Mouse (Mus musculus) heart, postnatal 36 days (tissue): ENCODE data around the gene Eya4. TPM values are rescaled to one million over a fixed set of nuclear protein-coding genes. Genes with fewer than 3 reads are reported as not detected.
A peak's percentile ranks its signal among the peaks of the same experiment; 100 is the strongest.

Experiments used
- DNase-seq, 2 experiments: peaks; one replicate each; pipeline ENCODE4 v3.0.0; 2021 to 2022
- intact Hi-C: fragments of 180-260 bp; cut with DNase I; formaldehyde crosslinking; loops from one replicate; pipeline ENCODE4 v1.15.1; 2025
- total RNA-seq, 2 experiments: library from RNA; stranded (reverse); gene quantifications; 2 replicates each; pipeline ENCODE4 v1.2.3; 2021

Eya4 gene
- under 1 TPM; 0.19 to 0.25 TPM for total RNA-seq

DNA sequence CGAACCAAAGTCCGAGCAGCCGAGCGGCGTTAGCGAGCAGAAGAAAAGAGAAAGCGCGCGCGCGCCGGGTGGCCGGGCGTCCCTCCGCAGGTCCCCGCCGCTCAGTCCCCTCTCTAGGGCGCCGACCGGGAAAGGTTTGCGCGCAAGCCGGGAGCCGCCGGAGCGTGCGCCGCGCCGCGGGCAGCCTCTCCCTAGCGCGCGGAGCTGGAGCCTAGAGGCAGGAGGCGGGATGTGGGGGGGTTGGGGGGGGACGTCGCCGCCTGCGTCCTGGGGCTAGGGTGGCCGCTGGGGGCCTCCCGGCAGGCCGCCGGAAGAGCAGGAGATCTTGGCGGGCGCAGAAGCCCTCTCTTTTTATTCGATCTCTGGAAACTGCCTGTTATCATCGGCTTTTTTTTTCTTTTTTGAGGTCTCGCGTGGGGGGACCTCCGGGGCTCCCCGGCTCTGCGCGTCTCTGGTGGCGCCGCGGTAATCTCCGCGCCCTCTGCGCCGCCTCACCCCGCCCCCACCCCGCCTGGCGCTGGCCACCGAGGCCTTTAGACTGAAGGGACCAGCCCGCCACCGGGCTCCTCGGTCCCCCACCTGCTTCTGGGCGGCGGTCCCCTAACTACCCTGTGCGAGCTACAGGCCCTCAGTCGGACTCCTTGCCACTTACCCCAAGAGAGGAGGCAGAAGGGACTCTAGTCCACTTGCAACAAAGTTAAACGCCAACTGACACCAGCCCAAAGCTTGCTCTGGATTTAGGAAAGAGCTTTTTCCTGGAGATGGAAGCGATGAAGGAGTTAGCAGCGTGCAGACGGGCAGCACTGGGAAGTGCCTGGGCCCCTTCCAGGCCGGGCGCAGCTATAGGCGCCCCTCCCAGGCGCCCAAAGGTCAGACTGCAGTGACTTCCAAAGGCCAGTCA lies at the start of gene Eya4:
Gene Eya4, minus strand, starts transcription at position 776 of the 901 bp plus-strand sequence.
- DNase-seq, result peak; percentile 4 to 26
- intact Hi-C loops, result no loop called here

DNA sequence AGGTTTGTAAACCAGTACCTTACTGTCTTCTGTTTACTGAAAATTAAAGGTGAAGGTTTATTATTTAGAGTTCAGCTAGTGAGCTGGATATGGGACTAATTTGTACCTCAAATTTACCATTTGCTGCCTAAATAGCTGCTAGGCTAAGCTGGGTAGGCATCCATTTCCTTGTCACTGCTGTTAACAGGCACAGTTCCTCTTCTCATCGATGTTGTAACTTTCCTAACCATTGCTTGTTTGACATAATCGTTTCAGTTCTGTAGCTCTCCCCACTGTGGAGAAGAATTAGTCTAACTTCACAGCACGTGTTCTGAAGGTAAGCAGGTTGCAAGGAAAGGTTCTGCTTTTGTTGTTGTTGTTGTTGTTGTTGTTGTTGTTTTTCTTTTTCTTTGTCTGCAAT lies 44.8 kb upstream of the Eya4 start:
- intact Hi-C loops, result no loop called here
- DNase-seq, result no peak

DNA sequence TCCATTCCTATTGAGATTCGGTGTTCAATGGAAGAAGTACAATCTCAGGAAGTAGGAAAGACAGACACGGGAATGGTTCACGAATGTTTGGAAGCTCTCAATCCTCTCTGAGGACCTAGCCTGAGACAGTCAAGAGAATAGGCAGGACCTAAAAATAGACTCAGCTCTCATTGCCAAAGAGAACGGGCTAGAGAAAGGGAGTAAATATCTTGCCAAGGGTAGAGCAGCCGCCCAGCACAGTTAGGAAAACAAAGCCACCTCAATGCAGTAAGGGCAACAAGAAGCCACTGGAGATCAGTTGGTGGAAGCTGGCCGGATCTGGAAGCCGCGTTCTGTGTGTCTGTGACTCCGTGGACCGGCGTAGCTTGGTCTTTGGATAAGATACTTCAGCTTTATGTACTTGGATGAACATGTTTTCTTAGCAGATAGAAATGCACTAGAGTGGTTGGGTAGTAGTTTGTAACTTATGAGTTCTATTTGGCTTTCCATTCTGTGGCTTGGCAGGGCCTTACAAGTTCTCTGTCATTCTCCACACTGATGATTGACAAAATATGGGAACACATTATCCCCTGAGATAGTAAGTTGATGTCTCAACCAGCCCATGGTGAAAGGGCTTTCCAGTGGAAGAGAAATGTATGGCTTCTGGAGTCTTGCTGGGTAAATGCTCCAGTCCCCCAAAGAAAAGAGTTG lies 44.1 kb upstream of the Eya4 start:
- intact Hi-C loops, result no loop called here
- peak; percentile 4 to 26 for DNase-seq

GRCm38 (mm10) chr10:23394152-23394551 lies 43.6 kb upstream of the Eya4 start:
- intact Hi-C loops, result no loop called here
- no peak for DNase-seq

DNA sequence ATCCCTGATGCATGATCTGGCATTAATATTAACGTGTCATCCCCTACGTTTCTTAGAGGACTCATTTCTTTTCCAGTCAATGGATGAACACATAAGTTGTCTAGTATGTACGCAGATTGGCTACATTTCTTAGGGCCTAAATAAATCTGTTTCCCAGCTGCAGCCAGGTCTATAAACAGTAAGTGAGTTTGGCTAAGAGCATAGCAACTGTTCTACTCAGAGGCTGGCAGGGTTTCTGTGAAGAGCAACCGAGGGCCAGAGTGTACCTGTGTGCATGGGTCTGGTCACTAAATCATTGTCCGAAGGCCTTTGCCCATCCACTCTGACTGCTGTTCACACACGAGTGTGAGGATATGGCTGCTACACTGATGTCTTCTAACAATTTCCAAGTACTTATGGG lies 13.3 kb upstream of the Eya4 start:
- intact Hi-C loops, result no loop called here
- no peak for DNase-seq

GRCm38 (mm10) chr10:23349392-23350010 lies 1.1 kb downstream of the Eya4 start:
- intact Hi-C loops, result no loop called here
- DNase-seq, result peak; percentile 7 to 27

GRCm38 (mm10) chr10:23348893-23349391 lies 1.6 kb downstream of the Eya4 start:
- DNase-seq, result peak in 1 of 2 experiments; percentile 3
- intact Hi-C loops, result no loop called here

DNA sequence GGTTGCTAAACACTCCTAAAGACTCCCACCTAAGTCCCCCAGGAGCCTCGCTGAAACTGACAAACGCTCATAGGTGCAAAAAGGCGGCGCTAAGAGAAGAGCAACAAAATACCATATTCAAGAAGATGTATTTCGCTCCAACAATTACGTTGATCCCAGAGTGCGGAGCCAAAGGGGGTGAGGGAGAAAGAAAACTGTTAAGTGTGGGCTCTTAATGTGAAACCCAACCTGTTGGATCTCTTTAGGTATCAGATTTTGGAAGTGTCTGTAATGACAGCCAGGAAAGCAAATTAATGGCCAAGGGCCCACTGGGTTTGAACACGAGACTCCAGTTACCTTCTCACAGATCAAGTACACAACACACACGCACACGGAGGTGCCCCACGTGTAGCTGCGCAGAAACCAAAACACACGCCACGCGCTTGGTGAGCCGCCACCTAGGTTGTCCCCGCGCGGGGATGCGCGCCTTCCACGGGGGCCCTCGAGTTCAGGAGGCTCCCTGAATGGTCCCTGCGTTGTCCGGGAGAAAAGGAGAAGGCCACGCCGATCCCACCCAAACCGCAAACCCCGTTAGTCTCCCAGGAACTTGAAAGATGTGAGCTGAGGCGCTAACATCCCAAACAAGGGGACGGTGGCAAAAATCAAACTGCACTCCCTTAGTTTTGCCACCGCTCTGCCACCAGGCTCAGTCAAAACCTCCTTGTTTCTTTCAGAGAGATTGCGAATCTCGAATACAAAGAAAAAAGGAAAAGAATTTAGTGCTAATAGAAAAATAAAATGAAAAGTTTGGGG lies 2.3 kb downstream of the Eya4 start:
- intact Hi-C loops, result no loop called here
- peak in 1 of 2 experiments; percentile 2 for DNase-seq

DNA sequence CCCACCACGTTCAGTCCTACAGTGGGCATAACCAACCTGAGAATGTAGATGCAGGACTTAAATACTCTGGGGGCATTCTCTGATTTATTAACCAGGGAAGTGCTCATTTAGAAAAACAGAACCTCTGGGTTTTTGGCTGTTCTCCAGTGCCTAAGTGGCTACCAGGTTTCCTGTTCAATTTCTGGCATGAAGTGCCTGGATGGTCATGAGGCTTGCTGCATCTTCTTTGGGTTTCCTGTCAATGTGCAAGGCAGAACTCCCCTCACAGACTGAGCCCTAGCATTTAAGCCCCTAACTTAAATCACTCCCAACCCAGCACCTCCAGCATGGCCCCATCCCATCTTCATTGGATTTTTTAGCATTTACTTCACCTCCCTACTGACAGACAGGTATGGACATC lies 13.3 kb downstream of the Eya4 start:
- intact Hi-C loops, result no loop called here

GRCm38 (mm10) chr10:23332768-23333167 lies 17.8 kb downstream of the Eya4 start:
- intact Hi-C loops, result no loop called here
- no peak for DNase-seq

More for the DNA sequence above, 13.3 kb downstream of the Eya4 start:
- no peak for DNase-seq

- intact Hi-C loops, result no loop called here
- DNase-seq, result no peak
Measured at GRCm38 (mm10) chr10:23327651-23328050, 22.9 kb downstream of the Eya4 start.

DNA sequence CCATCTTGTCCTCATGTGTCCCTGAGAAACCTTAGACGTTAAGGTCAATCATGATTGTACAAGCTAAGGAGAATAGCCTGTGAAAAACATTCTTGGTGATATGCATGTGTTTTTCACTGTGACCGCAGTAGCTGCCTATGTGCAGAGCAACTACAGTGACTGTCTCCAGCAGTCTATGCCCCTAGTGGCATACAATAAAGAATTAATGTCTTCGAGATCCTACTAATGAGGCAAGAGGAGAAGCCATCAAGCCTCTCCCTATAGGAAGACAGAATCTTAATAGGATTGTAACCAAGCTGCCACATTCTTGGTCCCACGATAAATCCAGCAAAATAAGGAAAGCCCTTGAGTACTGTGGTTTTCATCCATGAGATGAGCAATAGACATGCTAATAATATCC lies 28.3 kb downstream of the Eya4 start:
- DNase-seq, result no peak
- intact Hi-C loops, result no loop called here

DNA sequence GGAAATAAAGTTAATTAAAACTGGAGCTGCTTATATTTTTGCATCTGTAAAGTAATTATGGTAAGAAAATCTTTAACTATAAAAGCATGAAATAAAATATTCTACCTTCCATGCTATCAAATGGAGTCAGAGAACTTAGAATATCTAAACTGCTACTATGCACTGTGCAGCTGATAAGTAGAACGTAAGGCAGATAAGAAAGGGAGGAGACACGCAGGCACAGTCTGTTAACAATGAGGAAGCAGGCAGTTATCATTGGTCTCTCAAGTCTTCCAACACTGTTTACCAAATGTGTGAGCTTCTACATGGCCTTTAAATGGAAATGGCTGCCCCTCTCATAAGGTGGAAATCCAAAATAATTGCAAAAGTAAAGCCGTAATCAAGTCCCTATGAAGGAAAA lies 55.0 kb downstream of the Eya4 start:
- intact Hi-C loops, result no loop called here
- no peak for DNase-seq

- no peak for DNase-seq
- intact Hi-C loops, result no loop called here
Measured at GRCm38 (mm10) chr10:23292495-23292894, 58.1 kb downstream of the Eya4 start.

DNA sequence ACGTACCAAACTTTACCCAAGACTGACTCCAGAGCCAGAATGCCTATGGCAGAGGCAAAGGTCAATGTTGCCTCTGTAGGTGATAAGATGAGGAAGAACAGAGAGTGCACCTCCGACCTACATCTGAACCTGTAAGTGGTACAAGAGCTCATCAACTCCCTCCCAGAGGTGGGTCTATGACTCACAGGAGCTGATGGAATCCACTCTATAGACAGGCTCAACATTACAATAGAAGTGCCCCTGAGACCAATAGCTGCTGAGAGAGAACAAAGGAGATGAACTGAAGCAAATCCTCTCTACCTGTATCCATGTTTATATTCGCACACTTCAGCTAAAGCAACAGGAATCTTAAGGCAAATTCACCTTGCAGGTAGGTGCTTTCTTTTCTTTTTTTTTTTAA lies 73.2 kb downstream of the Eya4 start:
- intact Hi-C loops, result no loop called here
- no peak for DNase-seq

- intact Hi-C loops, result no loop called here
- no peak for DNase-seq
Measured at GRCm38 (mm10) chr10:23271050-23271621, 79.5 kb downstream of the Eya4 start.

- DNase-seq, result no peak
- intact Hi-C loops, result no loop called here
Measured at GRCm38 (mm10) chr10:23270502-23270901, 80.1 kb downstream of the Eya4 start.

GRCm38 (mm10) chr10:23252180-23252579 lies 98.4 kb downstream of the Eya4 start:
- intact Hi-C loops, result no loop called here
- no peak for DNase-seq

DNA sequence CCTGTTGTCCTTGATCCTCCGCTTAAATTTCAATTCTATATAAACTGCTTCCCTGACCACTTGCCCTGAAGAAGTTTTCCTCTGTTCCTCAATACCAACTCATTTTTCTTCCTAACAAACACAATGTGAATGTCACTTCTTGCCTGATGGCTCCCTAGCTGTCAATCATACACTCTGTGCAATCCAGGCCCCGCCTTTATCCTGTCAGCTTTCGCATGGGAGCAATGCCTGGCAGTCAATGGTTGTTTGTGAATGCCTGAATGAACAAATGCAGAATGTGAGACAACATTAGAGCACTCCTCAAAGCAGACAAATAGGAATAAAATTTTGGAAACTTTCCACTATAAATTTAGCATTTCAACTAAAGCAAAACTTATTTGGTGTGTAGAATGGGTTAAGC lies 104.1 kb downstream of the Eya4 start:
- intact Hi-C loops, result no loop called here
- DNase-seq, result no peak

GRCm38 (mm10) chr10:23236918-23237317 lies 113.7 kb downstream of the Eya4 start:
- intact Hi-C loops, result no loop called here
- DNase-seq, result no peak
